Mouse (Mus musculus) G1E (cell line): ENCODE measurements around the gene Mms19. TPM values are rescaled to one million over a fixed set of nuclear protein-coding genes. Genes with fewer than 3 reads are reported as not detected.
"Not testable (repeated sequence)": the region's sequence is repeated elsewhere in the genome, so short reads cannot be mapped to it uniquely, and the experiment has no call there.

Source experiments
- ATAC-seq: 2 replicates; pipeline ENCODE4 v1.8.0; 2016; ENCODE audit warnings: mild to moderate bottlenecking; ENCODE audit not compliant: insufficient number of reproducible peaks, poor library complexity, low FRiP score, severe bottlenecking; ENCODE audit errors: extremely low read depth
- DNase-seq: peaks from one replicate; pipeline ENCODE4 v3.0.0; 2012; ENCODE audit warnings: low spot score
- H3K27me3 ChIP-seq: 2 replicates; pipeline ENCODE4 v1.6.1; 2012; ENCODE audit warnings: mild to moderate bottlenecking, low read length, inconsistent platforms; ENCODE audit not compliant: insufficient read depth
- H3K36me3 ChIP-seq: replicated peaks from 2 replicates; pipeline ENCODE3; 2012; ENCODE audit warnings: mild to moderate bottlenecking, inconsistent platforms
- H3K4me1 ChIP-seq: 2 replicates; pipeline ENCODE4 v1.6.1; 2012; ENCODE audit warnings: low read depth, low read length, inconsistent platforms, mixed read lengths; ENCODE audit not compliant: insufficient read depth
- H3K4me3 ChIP-seq: 2 replicates; pipeline ENCODE4 v1.5.1; 2012; ENCODE audit warnings: low read depth, mild to moderate bottlenecking, inconsistent platforms, low read length, moderate library complexity, mixed read lengths
- H3K9me3 ChIP-seq: replicated peaks from 2 replicates; pipeline ENCODE4 v1.6.1; 2012; ENCODE audit warnings: inconsistent platforms
- CTCF ChIP-seq: IDR thresholded peaks from 2 replicates; pipeline ENCODE4 v1.5.1; 2012; ENCODE audit warnings: low read depth, low read length, inconsistent platforms, mixed read lengths
- GATA1 ChIP-seq: IDR thresholded peaks from 2 replicates; pipeline ENCODE4 v1.6.1; 2012; ENCODE audit warnings: borderline replicate concordance, low read length, inconsistent platforms, mixed read lengths
- GATA2 ChIP-seq: IDR thresholded peaks from 2 replicates; pipeline ENCODE4 v1.6.1; 2012; ENCODE audit warnings: low read depth, low read length, inconsistent platforms, borderline replicate concordance
- POLR2AphosphoS5 ChIP-seq: IDR thresholded peaks from 2 replicates; pipeline ENCODE4 v1.6.1; 2012; ENCODE audit warnings: low read depth, low read length, inconsistent platforms; ENCODE audit not compliant: insufficient replicate concordance
- TAL1 ChIP-seq: conservative IDR thresholded peaks from 2 replicates; pipeline ENCODE4 v1.6.1; 2012; ENCODE audit warnings: low read depth, low read length, inconsistent platforms, mixed read lengths
- polyA plus RNA-seq: library from polyadenylated mRNA; stranded (reverse); fragments of >175 nt; gene quantifications from 2 replicates; pipeline ENCODE4 v1.2.3, GENCODE M21; 2012
- total RNA-seq, 2 experiments: library from RNA; stranded (forward) in 1 of 2; stranded (reverse) in 1 of 2; fragments of 200-1000 nt in 1 of 2; fragments of >200 nt in 1 of 2; fragmentation: Nextera tagmentation in 1 of 2; gene quantifications; 2 replicates each; pipeline ENCODE4 v1.2.3; 2014 to 2017

Mms19 gene
- total and polyA plus RNA-seq, 3 experiments, result 17.4 to 39.4 (median 26.2) TPM

- no peak overlapping the region for H3K4me3 ChIP-seq
- peaks cover 17% of the 10 kb centered on the region for H3K4me1 ChIP-seq
- DNase-seq (no peak), ATAC-seq (no peak)
- peaks cover 87% of the 10 kb centered on the region for H3K36me3 ChIP-seq
- no peaks in the 10 kb centered on the region for H3K27me3 ChIP-seq
- no peaks in the 10 kb centered on the region for H3K9me3 ChIP-seq
- no peak for TF ChIP-seq POLR2AphosphoS5
These were observed 60.4 kb downstream of the Mms19 start for GRCm38 (mm10) chr19:41920412-41921067.

DNA sequence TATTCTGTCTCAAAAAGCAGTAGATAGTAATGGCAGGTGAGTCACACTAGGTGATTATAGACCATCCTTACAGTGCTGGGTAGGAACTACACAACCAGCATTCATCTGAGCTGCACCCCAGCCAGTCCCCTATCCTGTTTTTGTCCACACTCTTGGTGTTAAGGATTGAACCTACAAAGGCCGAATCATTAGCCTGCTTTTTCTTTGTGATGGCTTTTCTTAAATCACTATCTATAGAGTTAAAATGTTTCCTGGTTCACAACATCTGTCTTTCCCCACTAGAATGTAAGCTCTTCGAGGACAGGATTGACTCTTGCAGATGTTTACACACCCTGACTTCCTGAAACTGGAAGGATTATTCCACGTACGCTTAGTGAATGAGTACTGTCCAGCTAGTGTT, 61.5 kb downstream of the Mms19 start:
- Histone ChIP-seq H3K36me3 (peaks cover 88% of the 10 kb centered on the region), H3K27me3 (no peaks in the 10 kb centered on the region), H3K4me1 (peaks cover 27% of the 10 kb centered on the region), H3K9me3 (no peaks in the 10 kb centered on the region), H3K4me3 (no peak overlapping the region)
- no peak for TF ChIP-seq CTCF
- TF ChIP-seq GATA1, result no peak
- TF ChIP-seq GATA2, result no peak
- TF ChIP-seq TAL1, result no peak
- peak; percentile 35; the same call in 1 of the 2 replicates for TF ChIP-seq POLR2AphosphoS5
- ATAC-seq, result no peak
- DNase-seq, result no peak

GRCm38 (mm10) chr19:41916853-41917252, 64.1 kb downstream of the Mms19 start:
- ATAC-seq (no peak), DNase-seq (no peak)
- Histone ChIP-seq H3K27me3 (no peaks in the 10 kb centered on the region), H3K36me3 (peaks cover 81% of the 10 kb centered on the region), H3K9me3 (no peaks in the 10 kb centered on the region), H3K4me1 (peaks cover 45% of the 10 kb centered on the region), H3K4me3 (no peak overlapping the region)
- TF ChIP-seq CTCF, result no peak
- TF ChIP-seq TAL1, result no peak
- no peak for TF ChIP-seq GATA2
- no peak for TF ChIP-seq GATA1
- no peak for TF ChIP-seq POLR2AphosphoS5

DNA sequence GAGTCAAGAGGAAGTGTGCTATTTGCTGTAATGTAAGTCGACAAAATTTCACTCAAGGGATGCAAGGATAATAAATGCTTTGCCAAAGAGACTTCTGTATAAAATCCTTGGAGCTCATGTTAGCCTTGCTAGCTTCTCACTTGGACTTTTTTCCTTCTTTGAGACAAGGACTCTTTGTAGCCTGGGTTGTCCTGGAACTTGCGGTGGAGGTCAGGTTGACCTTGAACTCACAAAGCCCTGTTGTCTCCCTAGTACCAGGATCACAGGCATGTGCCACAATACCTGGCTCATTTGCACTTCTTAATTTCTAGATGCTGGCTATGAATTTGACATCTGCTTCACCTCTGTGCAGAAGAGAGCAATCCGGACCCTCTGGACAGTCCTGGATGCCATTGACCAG, 65.7 kb downstream of the Mms19 start:
- Histone ChIP-seq H3K27me3 (no peaks in the 10 kb centered on the region), H3K4me1 (peaks cover 52% of the 10 kb centered on the region), H3K4me3 (no peak overlapping the region; the same call in 1 of the 2 replicates), H3K9me3 (no peaks in the 10 kb centered on the region), H3K36me3 (peaks cover 65% of the 10 kb centered on the region)
- no peak for ATAC-seq
- TF ChIP-seq GATA2 (no peak), TAL1 (no peak), CTCF (no peak)
- no peak for DNase-seq

- ATAC-seq, H3K9me3 ChIP-seq, DNase-seq, H3K27me3 ChIP-seq: not testable (repeated sequence)
- H3K4me1 ChIP-seq, result peaks cover 56% of the 10 kb centered on the region
- peak overlapping the region; percentile 89; the same call in 1 of the 2 replicates for H3K4me3 ChIP-seq
- peaks cover 58% of the 10 kb centered on the region for H3K36me3 ChIP-seq
These were observed 66.4 kb downstream of the Mms19 start for GRCm38 (mm10) chr19:41914592-41914882.

DNA sequence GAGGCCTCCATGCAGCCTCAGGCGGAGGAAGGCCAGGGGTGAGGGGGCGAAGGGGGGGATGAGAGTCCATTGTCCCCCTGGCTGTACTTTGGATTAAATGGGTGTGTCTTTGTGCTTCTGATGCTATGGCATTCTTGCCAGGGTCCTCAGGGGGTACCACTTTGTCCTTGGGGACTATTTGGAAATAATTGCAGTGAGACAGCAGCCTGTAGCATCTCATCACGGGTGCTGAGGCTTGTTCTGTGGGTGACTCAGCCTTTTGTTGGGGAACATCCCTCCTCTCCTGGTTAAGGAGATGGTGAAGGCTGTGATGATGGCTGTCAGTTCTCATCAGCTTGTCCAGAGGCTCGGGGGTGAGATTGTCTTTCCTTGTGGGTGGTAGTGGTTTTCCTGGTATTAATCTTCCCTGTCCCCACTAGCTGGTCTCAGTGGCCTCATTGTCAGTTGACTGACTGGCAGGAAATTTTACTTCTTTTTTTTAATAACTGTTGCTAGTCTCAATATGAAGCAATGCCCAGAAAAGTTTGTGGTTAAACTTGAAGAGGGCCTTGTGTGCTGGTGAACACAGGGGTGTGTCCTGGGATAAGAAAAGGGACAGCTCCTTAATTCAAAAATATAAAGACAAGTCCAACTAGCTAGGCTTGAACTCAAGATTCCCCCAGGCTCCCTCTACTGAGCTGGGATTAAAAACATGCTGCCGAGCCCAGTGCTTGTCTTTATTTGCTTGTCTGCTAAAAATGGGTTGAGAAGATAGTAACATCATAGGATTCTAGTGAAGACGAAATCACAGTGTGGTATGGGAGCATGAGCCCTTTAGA, 67.0 kb downstream of the Mms19 start:
- H3K9me3 ChIP-seq, result no peaks in the 10 kb centered on the region
- H3K36me3 ChIP-seq, result peaks cover 52% of the 10 kb centered on the region
- no peaks in the 10 kb centered on the region for H3K27me3 ChIP-seq
- DNase-seq, result no peak
- TF ChIP-seq POLR2AphosphoS5 (no peak), GATA1 (no peak), TAL1 (no peak), CTCF (no peak), GATA2 (no peak)
- H3K4me3 ChIP-seq, result peak overlapping the region; percentile 89
- ATAC-seq, result peak; percentile 32; the same call in 1 of the 2 replicates
- H3K4me1 ChIP-seq, result peaks cover 60% of the 10 kb centered on the region
